Mouse (Mus musculus) small intestine, adult 2 months (tissue): ENCODE results near the gene Rictor.

Experiments
- CTCF ChIP-seq: fragments of 200-500 bp; IDR thresholded peaks from 2 replicates; pipeline ENCODE4 v1.5.1; 2012; ENCODE audit warnings: low read depth, mild to moderate bottlenecking, control low read depth, inconsistent platforms, low read length, moderate library complexity, mixed read lengths; ENCODE audit not compliant: insufficient replicate concordance, insufficient read length; ENCODE audit errors: extremely low read depth
- POLR2A ChIP-seq: fragments of 200-500 bp; IDR thresholded peaks from 2 replicates; pipeline ENCODE4 v1.6.1; 2012; ENCODE audit warnings: low read depth, mild to moderate bottlenecking, control low read depth, inconsistent platforms, low read length, moderate library complexity

DNA sequence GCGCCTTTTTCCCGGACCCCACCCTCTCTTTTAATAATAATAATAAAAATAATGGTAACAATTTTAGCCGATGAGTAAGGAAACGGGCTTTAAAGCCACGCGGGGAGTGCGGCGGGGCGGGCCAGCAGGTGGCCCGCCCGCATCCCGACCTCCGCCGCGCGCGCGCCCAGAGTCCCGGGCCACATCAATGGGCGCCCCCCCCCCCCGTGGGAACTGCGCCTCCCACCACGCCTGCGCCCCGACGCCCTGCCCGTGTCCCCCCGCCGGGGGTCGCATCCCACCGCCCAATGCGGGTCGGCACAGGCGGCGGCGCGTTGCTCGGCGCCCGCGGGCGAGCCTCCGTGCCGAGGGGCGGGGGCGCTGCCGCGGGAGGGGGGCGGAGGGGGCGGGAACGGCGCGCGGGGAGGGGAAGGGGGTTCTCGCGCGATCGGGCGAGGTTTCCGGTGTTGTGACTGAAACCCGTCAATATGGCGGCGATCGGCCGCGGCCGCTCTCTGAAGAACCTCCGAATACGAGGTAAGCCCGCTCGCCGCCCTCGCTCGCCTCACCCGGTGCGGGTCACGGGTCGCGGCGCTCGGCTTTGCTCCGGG, at the start of gene Rictor:
- no peak for TF ChIP-seq CTCF
- peak; percentile 63; the same call in 1 of the 2 replicates for TF ChIP-seq POLR2A
